Comparison of ENCODE assay signal across 13 mouse cellular contexts in the genomic region with DNA sequence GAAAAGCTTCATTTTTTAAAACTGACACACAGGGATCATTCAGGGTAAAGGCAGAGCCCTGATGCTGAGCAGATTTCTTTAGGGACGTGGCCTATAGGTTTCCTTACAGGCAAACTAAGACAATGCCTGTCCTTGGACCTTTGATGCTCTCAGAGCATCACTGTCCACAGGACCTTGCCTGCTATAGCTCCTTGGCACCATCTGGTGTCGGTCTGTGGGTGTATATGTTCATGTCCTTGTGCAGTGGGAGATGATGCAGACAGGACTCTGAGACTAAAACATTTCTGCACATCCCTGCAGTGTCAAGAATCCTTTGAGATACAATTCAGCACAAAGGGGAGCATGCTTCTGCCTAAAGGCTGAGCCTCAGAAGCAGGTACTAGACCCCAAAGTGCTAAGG. TPM values are rescaled to one million over a fixed set of nuclear protein-coding genes. Genes with fewer than 3 reads are reported as not detected.
DNase-seq lines count a peak whose midpoint lies in the region; ATAC-seq and TF ChIP-seq lines count a peak whose summit lies in the region.
"Had no signal": no experiment of that assay in that cellular context is flagged by ENCODE, and none has a peak within 500 bp of the region (broad histone marks: within the 10 kb centered on the region; RNA-seq: fewer than 3 reads in every experiment).

No protein-coding gene starts in this region.

- peak; percentile 78 for TF ChIP-seq CTCF in lung, adult 2 months (IDR thresholded peaks at IDR 0.05; ENCODE audit: insufficient read depth, low read length)

- intact Hi-C loops in left cerebral cortex, postnatal 14 days (cut with DNase I): loop anchor here (5.0 kb wide), 1 partner anchor 45 kb away; a partner anchor contains a TSS

- no peak overlapping the region for H3K4me3 ChIP-seq in lung, adult 2 months (replicated peaks; ENCODE audit: extremely low read depth, low read depth, low read length)
- H3K4me3 ChIP-seq: megakaryocyte, embryonic 14.5 days had no signal

- no peak for TF ChIP-seq POLR2A in lung, adult 2 months (IDR thresholded peaks at IDR 0.05; ENCODE audit: borderline replicate concordance, extremely low read depth, low read depth, low read length)

- peak; percentile 18 for DNase-seq in embryo, embryonic 10 days (ENCODE audit: low spot score)
- no peak for DNase-seq in embryo, embryonic 10.5 days (ENCODE audit: low spot score)
- DNase-seq in lung, adult 2 months: no peak
- DNase-seq in lung, postnatal 10 days: no peak
- DNase-seq in adipocyte (ENCODE audit: low spot score): peak; percentile 12
- no peak for DNase-seq in spleen, adult 12 weeks (ENCODE audit: low spot score)
- no peak for DNase-seq in left cerebral cortex, postnatal 14 days (ENCODE audit: low spot score in 2 of 2)
- DNase-seq: cerebellum, adult 11 months; heart, postnatal 36 days had no signal

- peak; percentile 43; the same call in 1 of the 2 replicates for ATAC-seq in neutrophil, adult 5-6 weeks (ENCODE audit: extremely low read depth, insufficient number of reproducible peaks, low FRiP score, poor library complexity, severe bottlenecking)
- ATAC-seq: CD4-positive, CD25-positive, alpha-beta regulatory T cell, adult 4 months; forebrain, embryonic 16.5 days had no signal

- 50% methylated on average over 2 of the region's 2 CpGs for WGBS in lung, adult 2 months

- H3K4me1 ChIP-seq in lung, adult 2 months (ENCODE audit: control insufficient read depth, insufficient read depth, low read length): no peaks in the 10 kb centered on the region

RNA-seq across cellular contexts. Expression of a gene that starts 19.3 kb away (rescaled TPM):
- polyA plus RNA-seq in lung, adult 2 months (2012; rRNA removed): 0.04 TPM in 1 of 2 replicates, not detected in the other
- total RNA-seq in neutrophil, adult 5-6 weeks (2017): 0.23 and 0.37 TPM in 2 replicates
- total RNA-seq in left cerebral cortex, postnatal 14 days (2021): 1 to 10 TPM; 1.0 to 1.2 TPM

RNA-seq across cellular contexts. Expression of a gene that starts 23.7 kb away (rescaled TPM):
- polyA plus RNA-seq in lung, adult 2 months (2012; rRNA removed): 18.1 and 20.6 TPM in 2 replicates
- total RNA-seq in neutrophil, adult 5-6 weeks (2017): 32.2 and 39.9 TPM in 2 replicates
- total RNA-seq in left cerebral cortex, postnatal 14 days (2021): 1 to 10 TPM; 4.3 to 5.0 TPM

RNA-seq across cellular contexts. Expression of a gene that starts 47.0 kb away (rescaled TPM):
- 59.8 and 70.1 TPM in 2 replicates for polyA plus RNA-seq in lung, adult 2 months (2012; rRNA removed)
- total RNA-seq in neutrophil, adult 5-6 weeks (2017): not detected in 2 replicates
- total RNA-seq in left cerebral cortex, postnatal 14 days (2021): 10 to 100 TPM in 1 of 2 experiments, 1 to 10 TPM in 1; 2.5 to 12.4 TPM
- polyA plus RNA-seq: CD4-positive, CD25-positive, alpha-beta regulatory T cell, adult 4 months had no signal

Comparison
In these comparisons a context has a peak if more than half of its experiments do, and no peak if none do; other contexts are left out.
1. DNase-seq: peak in embryo, embryonic 10 days (single experiment) and adipocyte (single experiment); none in embryo, embryonic 10.5 days (single experiment), lung, adult 2 months (single experiment), lung, postnatal 10 days (single experiment), spleen, adult 12 weeks (single experiment) and left cerebral cortex, postnatal 14 days (0 of 2).